Mouse (Mus musculus): ENCODE measurements around the gene Vma21. TPM values are rescaled to one million over a fixed set of nuclear protein-coding genes. Genes with fewer than 3 reads are reported as not detected.
A peak's percentile ranks its signal among the peaks of the same experiment; 100 is the strongest.

Vma21 gene
- total RNA-seq (2012; rRNA removed) = 4.1 and 5.2 TPM in 2 replicates
- total RNA-seq (2014; rRNA removed) = 26.8 and 27.3 TPM in 2 replicates
- polyA plus RNA-seq (2012; ENCODE audit: insufficient read length, low read depth) = 24.8 and 28.6 TPM in 2 replicates

- in situ Hi-C loops (cut with MboI; ENCODE audit: low pct_ligation_motif_present, low pct_unique_long_range_greater_than_20kb, low sequenced_read_pairs) = no loop called here
Measured at GRCm38 (mm10) chrX:71815631-71816345, at the start of gene Vma21. Gene Vma21, plus strand, starts transcription at chrX:71815924.

GRCm38 (mm10) chrX:71767909-71768308 lies 47.8 kb upstream of the Vma21 start:
- Histone ChIP-seq H3K9ac (ENCODE audit: insufficient read depth, low read depth) (no peak overlapping the region), H3K4me1 (ENCODE audit: control insufficient read depth in 1 of 2, insufficient read depth in 2 of 2) (no peaks in the 10 kb centered on the region), H3K27ac (ENCODE audit: insufficient read depth, low read depth) (no peak overlapping the region), H3K9me3 (replicated peaks; ENCODE audit: low read length) (no peaks in the 10 kb centered on the region), H3K36me3 (replicated peaks in 1 of 2; ENCODE audit: control insufficient read depth in 1 of 2, insufficient read depth in 1 of 2, low read length in 1 of 2) (no peaks in the 10 kb centered on the region), H3K27me3 (replicated peaks) (no peaks in the 10 kb centered on the region), H3K4me2 (ENCODE audit: insufficient read depth, low read depth, poor library complexity, severe bottlenecking) (no peak overlapping the region), H3K79me2 (replicated peaks; ENCODE audit: control insufficient read depth, extremely low read depth, insufficient read depth, poor library complexity, severe bottlenecking) (no peaks in the 10 kb centered on the region), H3K4me3 (replicated peaks in 1 of 3; ENCODE audit: low read depth in 2 of 3, low read length in 2 of 3, poor library complexity in 1 of 3) (no peak overlapping the region)
- no peak for DNase-seq (ENCODE audit: extremely low read depth)
- in situ Hi-C loops (cut with MboI; ENCODE audit: low pct_ligation_motif_present, low pct_unique_long_range_greater_than_20kb, low sequenced_read_pairs) (no loop called here), dilution Hi-C loops (cut with MboI; ENCODE audit: extremely low pct_ligation_motif_present, extremely low pct_unique_long_range_greater_than_20kb, low sequenced_read_pairs) (no loop called here)
- TF ChIP-seq JUN (IDR thresholded peaks at IDR 0.05; ENCODE audit: insufficient read depth, low read depth, low read length) (no peak), ZMIZ1 (IDR thresholded peaks at IDR 0.05; ENCODE audit: low read depth, low read length) (no peak), TCF12 (IDR thresholded peaks at IDR 0.05; ENCODE audit: low read depth, low read length) (no peak), NRF1 (IDR thresholded peaks at IDR 0.05; ENCODE audit: low read depth, low read length) (no peak), ZKSCAN1 (IDR thresholded peaks at IDR 0.05; ENCODE audit: borderline replicate concordance, low read depth, low read length) (no peak), PAX5 (IDR thresholded peaks at IDR 0.05; ENCODE audit: low read length) (no peak), SIN3A (IDR thresholded peaks at IDR 0.05; ENCODE audit: low read length) (no peak), SMC3 (IDR thresholded peaks at IDR 0.05; ENCODE audit: low read depth, low read length) (no peak), MEF2A (IDR thresholded peaks at IDR 0.05; ENCODE audit: borderline replicate concordance, low read depth, low read length) (no peak), EP300 (IDR thresholded peaks at IDR 0.05; ENCODE audit: low read length) (no peak), KAT2A (IDR thresholded peaks at IDR 0.05; ENCODE audit: insufficient replicate concordance, low read length) (no peak), JUND (conservative IDR thresholded peaks at IDR 0.05; ENCODE audit: low read depth, low read length) (no peak), RCOR1 (conservative IDR thresholded peaks at IDR 0.05; ENCODE audit: low read depth, low read length) (no peak), USF1 (IDR thresholded peaks at IDR 0.05; ENCODE audit: low read depth, low read length) (no peak), CHD1 (IDR thresholded peaks at IDR 0.05; ENCODE audit: low read depth, low read length) (no peak), ZNF384 (IDR thresholded peaks at IDR 0.05; ENCODE audit: low read depth, low read length) (no peak), HCFC1 (IDR thresholded peaks at IDR 0.05; ENCODE audit: low read depth, low read length) (no peak), CTCF (conservative IDR thresholded peaks at IDR 0.05 in 1 of 2, IDR thresholded peaks at IDR 0.05 in 1 of 2; ENCODE audit: low read depth in 2 of 2, low read length in 2 of 2) (no peak)

More at GRCm38 (mm10) chrX:71815631-71816345, at the start of gene Vma21:
- DNase-seq (ENCODE audit: extremely low read depth) = peak; percentile 21
- peaks cover 0 to 3% of the 10 kb centered on the region in 2 experiments; a peak in 2 of 4 replicates for H3K4me1 ChIP-seq (ENCODE audit: control insufficient read depth in 1 of 2, insufficient read depth in 2 of 2)
- peak within 1 kb of the TSS; percentile 74 for H3K27ac ChIP-seq (ENCODE audit: insufficient read depth, low read depth)
- peaks cover 7% of the 10 kb centered on the region for H3K79me2 ChIP-seq (replicated peaks; ENCODE audit: control insufficient read depth, extremely low read depth, insufficient read depth, poor library complexity, severe bottlenecking)
- H3K4me3 ChIP-seq (replicated peaks in 1 of 3; ENCODE audit: low read depth in 2 of 3, low read length in 2 of 3, poor library complexity in 1 of 3) = peak within 1 kb of the TSS; percentile 61 to 90 (median 73)
- H3K27me3 ChIP-seq (replicated peaks) = no peaks in the 10 kb centered on the region
- dilution Hi-C loops (cut with MboI; ENCODE audit: extremely low pct_ligation_motif_present, extremely low pct_unique_long_range_greater_than_20kb, low sequenced_read_pairs) = no loop called here
- TF ChIP-seq MAFK (IDR thresholded peaks at IDR 0.05; ENCODE audit: insufficient replicate concordance, low read length) (no peak), ZKSCAN1 (IDR thresholded peaks at IDR 0.05; ENCODE audit: borderline replicate concordance, low read depth, low read length) (no peak), ETS1 (conservative IDR thresholded peaks at IDR 0.05; ENCODE audit: low read depth, low read length) (no peak), JUN (IDR thresholded peaks at IDR 0.05; ENCODE audit: insufficient read depth, low read depth, low read length) (no peak), TCF12 (IDR thresholded peaks at IDR 0.05; ENCODE audit: low read depth, low read length) (no peak), ZC3H11A (IDR thresholded peaks at IDR 0.05; ENCODE audit: low read depth, low read length) (no peak), MEF2A (IDR thresholded peaks at IDR 0.05; ENCODE audit: borderline replicate concordance, low read depth, low read length) (no peak), RCOR1 (conservative IDR thresholded peaks at IDR 0.05; ENCODE audit: low read depth, low read length) (no peak), CHD1 (IDR thresholded peaks at IDR 0.05; ENCODE audit: low read depth, low read length) (no peak), MYC (IDR thresholded peaks at IDR 0.05; ENCODE audit: low read depth, low read length) (no peak), EP300 (IDR thresholded peaks at IDR 0.05; ENCODE audit: low read length) (no peak), TBP (conservative IDR thresholded peaks at IDR 0.05; ENCODE audit: low read depth, low read length) (no peak), ZMIZ1 (IDR thresholded peaks at IDR 0.05; ENCODE audit: low read depth, low read length) (no peak), ELF1 (IDR thresholded peaks at IDR 0.05; ENCODE audit: low read depth, low read length) (no peak)
- H3K4me2 ChIP-seq (ENCODE audit: insufficient read depth, low read depth, poor library complexity, severe bottlenecking) = peak within 1 kb of the TSS; percentile 64
- peaks cover 0 to 4% of the 10 kb centered on the region in 2 experiments for H3K36me3 ChIP-seq (replicated peaks in 1 of 2; ENCODE audit: control insufficient read depth in 1 of 2, insufficient read depth in 1 of 2, low read length in 1 of 2)
- H3K9ac ChIP-seq (ENCODE audit: insufficient read depth, low read depth) = peak within 1 kb of the TSS; percentile 84
- no peaks in the 10 kb centered on the region for H3K9me3 ChIP-seq (replicated peaks; ENCODE audit: low read length)
